Mouse (Mus musculus): ENCODE data around the gene Olfr780. TPM values are rescaled to one million over a fixed set of nuclear protein-coding genes. Genes with fewer than 3 reads are reported as not detected.

Gene Olfr780
- total and polyA plus RNA-seq, 2 experiments, result not detected

GRCm38 (mm10) chr10:129357307-129357706 lies 39.4 kb downstream of the Olfr780 start:
- no peaks in the 10 kb centered on the region for H3K27me3 ChIP-seq (ENCODE audit: control insufficient read depth, insufficient read depth, low read length)
- H3K79me2 ChIP-seq (ENCODE audit: control insufficient read depth, insufficient read depth, low read length), result no peaks in the 10 kb centered on the region
- H3K4me3 ChIP-seq (ENCODE audit: insufficient read depth, low read depth, low read length), result no peak overlapping the region
- no peak for TF ChIP-seq POLR2A (IDR thresholded peaks at IDR 0.05; ENCODE audit: extremely low read depth, insufficient read depth, low read length)
- TF ChIP-seq CTCF (IDR thresholded peaks at IDR 0.05; ENCODE audit: low read depth, low read length), result no peak
- no peak overlapping the region for H3K27ac ChIP-seq (replicated peaks; ENCODE audit: insufficient read depth, low read depth, low read length)
- whole genome bisulfite sequencing, result 74% methylated on average over 5 of the region's 5 CpGs
- H3K9ac ChIP-seq (ENCODE audit: low read depth, low read length), result no peak overlapping the region
- H3K4me1 ChIP-seq (ENCODE audit: control insufficient read depth, insufficient read depth, low read length), result no peaks in the 10 kb centered on the region
- DNase-seq (ENCODE audit: extremely low read depth, low read depth, low spot score), result no peak
- H3K36me3 ChIP-seq (ENCODE audit: control insufficient read depth, insufficient read depth, low read length), result no peaks in the 10 kb centered on the region

Other genes starting within 250 kb of the Olfr780 start
- gene Olfr766-ps1, start 249.1 kb upstream of the Olfr780 start, total RNA-seq (2014; rRNA removed), result not detected in 2 replicates
- gene Olfr766-ps1, start 249.1 kb upstream of the Olfr780 start, polyA plus RNA-seq (2012; rRNA removed), result not detected in 2 replicates
- gene Olfr767, start 235.2 kb upstream of the Olfr780 start, total RNA-seq (2014; rRNA removed), result not detected in 2 replicates
- not detected in 2 replicates for gene Olfr767, start 235.2 kb upstream of the Olfr780 start, polyA plus RNA-seq (2012; rRNA removed)
- not detected in 2 replicates for gene Olfr768, start 218.7 kb upstream of the Olfr780 start, total RNA-seq (2014; rRNA removed)
- not detected in 2 replicates for gene Olfr768, start 218.7 kb upstream of the Olfr780 start, polyA plus RNA-seq (2012; rRNA removed)
- gene Olfr769, start 200.3 kb upstream of the Olfr780 start, total RNA-seq (2014; rRNA removed), result not detected in 2 replicates
- gene Olfr769, start 200.3 kb upstream of the Olfr780 start, polyA plus RNA-seq (2012; rRNA removed), result not detected in 2 replicates
- not detected in 2 replicates for gene Olfr770, start 179.1 kb upstream of the Olfr780 start, total RNA-seq (2014; rRNA removed)
- gene Olfr770, start 179.1 kb upstream of the Olfr780 start, polyA plus RNA-seq (2012; rRNA removed), result not detected in 2 replicates
- gene Olfr771, start 153.4 kb upstream of the Olfr780 start, total RNA-seq (2014; rRNA removed), result not detected in 2 replicates
- gene Olfr771, start 153.4 kb upstream of the Olfr780 start, polyA plus RNA-seq (2012; rRNA removed), result not detected in 2 replicates
- not detected in 2 replicates for gene Olfr772, start 140.2 kb upstream of the Olfr780 start, total RNA-seq (2014; rRNA removed)
- gene Olfr772, start 140.2 kb upstream of the Olfr780 start, polyA plus RNA-seq (2012; rRNA removed), result not detected in 2 replicates
- not detected in 2 replicates for gene Olfr773, start 130.7 kb upstream of the Olfr780 start, total RNA-seq (2014; rRNA removed)
- not detected in 2 replicates for gene Olfr773, start 130.7 kb upstream of the Olfr780 start, polyA plus RNA-seq (2012; rRNA removed)
- not detected in 2 replicates for gene Olfr774, start 81.9 kb upstream of the Olfr780 start, total RNA-seq (2014; rRNA removed)
- gene Olfr774, start 81.9 kb upstream of the Olfr780 start, polyA plus RNA-seq (2012; rRNA removed), result not detected in 2 replicates
- gene Olfr775, start 69.7 kb upstream of the Olfr780 start, total RNA-seq (2014; rRNA removed), result not detected in 2 replicates
- not detected in 2 replicates for gene Olfr775, start 69.7 kb upstream of the Olfr780 start, polyA plus RNA-seq (2012; rRNA removed)
- gene Olfr776, start 59.0 kb upstream of the Olfr780 start, total RNA-seq (2014; rRNA removed), result not detected in 2 replicates
- gene Olfr776, start 59.0 kb upstream of the Olfr780 start, polyA plus RNA-seq (2012; rRNA removed), result not detected in 2 replicates
- not detected in 2 replicates for gene Olfr777, start 46.6 kb upstream of the Olfr780 start, total RNA-seq (2014; rRNA removed)
- not detected in 2 replicates for gene Olfr777, start 46.6 kb upstream of the Olfr780 start, polyA plus RNA-seq (2012; rRNA removed)
- gene Olfr781, start 10.7 kb downstream of the Olfr780 start, total RNA-seq (2014; rRNA removed), result not detected in 2 replicates
- gene Olfr781, start 10.7 kb downstream of the Olfr780 start, polyA plus RNA-seq (2012; rRNA removed), result not detected in 2 replicates
- gene Olfr782, start 30.7 kb downstream of the Olfr780 start, total RNA-seq (2014; rRNA removed), result not detected in 2 replicates
- not detected in 2 replicates for gene Olfr782, start 30.7 kb downstream of the Olfr780 start, polyA plus RNA-seq (2012; rRNA removed)
- 0.09 and 0.13 TPM in 2 replicates for gene Olfr784, start 66.0 kb downstream of the Olfr780 start, total RNA-seq (2014; rRNA removed)
- gene Olfr784, start 66.0 kb downstream of the Olfr780 start, polyA plus RNA-seq (2012; rRNA removed), result not detected in 2 replicates
- gene Olfr785, start 87.3 kb downstream of the Olfr780 start, total RNA-seq (2014; rRNA removed), result not detected in 2 replicates
- not detected in 2 replicates for gene Olfr785, start 87.3 kb downstream of the Olfr780 start, polyA plus RNA-seq (2012; rRNA removed)
- not detected in 2 replicates for gene Olfr786, start 109.2 kb downstream of the Olfr780 start, total RNA-seq (2014; rRNA removed)
- gene Olfr786, start 109.2 kb downstream of the Olfr780 start, polyA plus RNA-seq (2012; rRNA removed), result not detected in 2 replicates
- not detected in 2 replicates for gene Olfr787, start 143.7 kb downstream of the Olfr780 start, total RNA-seq (2014; rRNA removed)
- gene Olfr787, start 143.7 kb downstream of the Olfr780 start, polyA plus RNA-seq (2012; rRNA removed), result not detected in 2 replicates
- gene Olfr788, start 152.9 kb downstream of the Olfr780 start, total RNA-seq (2014; rRNA removed), result not detected in 2 replicates
- gene Olfr788, start 152.9 kb downstream of the Olfr780 start, polyA plus RNA-seq (2012; rRNA removed), result not detected in 2 replicates
- gene Olfr789, start 166.6 kb downstream of the Olfr780 start, total RNA-seq (2014; rRNA removed), result not detected in 2 replicates
- not detected in 2 replicates for gene Olfr789, start 166.6 kb downstream of the Olfr780 start, polyA plus RNA-seq (2012; rRNA removed)
- not detected in 2 replicates for gene Olfr790, start 180.4 kb downstream of the Olfr780 start, total RNA-seq (2014; rRNA removed)
- not detected in 2 replicates for gene Olfr790, start 180.4 kb downstream of the Olfr780 start, polyA plus RNA-seq (2012; rRNA removed)
- not detected in 2 replicates for gene Olfr791, start 203.7 kb downstream of the Olfr780 start, total RNA-seq (2014; rRNA removed)
- gene Olfr791, start 203.7 kb downstream of the Olfr780 start, polyA plus RNA-seq (2012; rRNA removed), result not detected in 2 replicates
- gene Olfr792, start 221.0 kb downstream of the Olfr780 start, total RNA-seq (2014; rRNA removed), result not detected in 2 replicates
- not detected in 2 replicates for gene Olfr792, start 221.0 kb downstream of the Olfr780 start, polyA plus RNA-seq (2012; rRNA removed)
- gene Olfr794, start 249.5 kb downstream of the Olfr780 start, total RNA-seq (2014; rRNA removed), result not detected in 2 replicates
- gene Olfr794, start 249.5 kb downstream of the Olfr780 start, polyA plus RNA-seq (2012; rRNA removed), result not detected in 2 replicates

Measured in liver, adult 2 months (tissue).